Mouse (Mus musculus) forebrain, embryonic 10.5 days (tissue): Measurements from ENCODE around the gene Muc20. TPM values are rescaled to one million over a fixed set of nuclear protein-coding genes. Genes with fewer than 3 reads are reported as not detected.

ENCODE experiments used
- DNase-seq: peaks from one replicate; pipeline ENCODE4 v3.0.0-alpha.2; 2017; ENCODE audit warnings: low spot score; ENCODE audit errors: extremely low spot score
- H3K27ac ChIP-seq: fragments of 300-500 bp; sonication (generic); 2 replicates; pipeline ENCODE4 v1.5.1; 2016; ENCODE audit warnings: mild to moderate bottlenecking
- H3K27me3 ChIP-seq: fragments of 300-500 bp; sonication (generic); 2 replicates; pipeline ENCODE4 v1.6.1; 2016; ENCODE audit warnings: mild to moderate bottlenecking; ENCODE audit not compliant: poor library complexity, severe bottlenecking
- H3K36me3 ChIP-seq: fragments of 300-500 bp; sonication (generic); replicated peaks from 2 replicates; pipeline ENCODE4 v1.6.1; 2016; ENCODE audit warnings: mild to moderate bottlenecking, moderate library complexity
- H3K4me1 ChIP-seq: fragments of 300-500 bp; sonication (generic); 2 replicates; pipeline ENCODE4 v1.6.1; 2016
- H3K4me3 ChIP-seq: fragments of 300-500 bp; sonication (generic); 2 replicates; pipeline ENCODE4 v1.5.1; 2016; ENCODE audit warnings: mild to moderate bottlenecking, moderate library complexity
- H3K9me3 ChIP-seq: fragments of 300-500 bp; sonication (generic); 2 replicates; pipeline ENCODE4 v1.6.1; 2016; ENCODE audit warnings: mild to moderate bottlenecking, moderate library complexity
- WGBS: fragments of 180-500 bp; shearing (Covaris S2); methylation state at CpG from one replicate; pipeline ENCODE4 v1.1.7; 2016; 5-methylcytosine and 5-hydroxymethylcytosine counted together
- polyA plus RNA-seq: library from polyadenylated mRNA; unstranded; fragments of >200 nt; fragmentation: Nextera tagmentation; extraction: Ambion mirVana; gene quantifications from 2 replicates; pipeline ENCODE4 v1.2.1, GENCODE M21; 2016

Gene Muc20
- polyA plus RNA-seq, 1 experiment from 2014 or later, result not detected

- Histone ChIP-seq H3K36me3 (no peaks in the 10 kb centered on the region), H3K4me3 (no peak overlapping the region), H3K27me3 (no peaks in the 10 kb centered on the region), H3K9me3 (peaks cover 4% of the 10 kb centered on the region; the same call in 1 of the 2 replicates), H3K27ac (no peak overlapping the region), H3K4me1 (no peaks in the 10 kb centered on the region)
- WGBS, result 87% methylated on average over 13 of the region's 13 CpGs
- DNase-seq, result no peak
These were observed 12.4 kb downstream of the Muc20 start for GRCm38 (mm10) chr16:32784840-32785239.

- Histone ChIP-seq H3K27me3 (no peaks in the 10 kb centered on the region), H3K4me3 (no peak overlapping the region), H3K9me3 (0 out of 2 replicates have a peak, but pooled peaks cover under 1% of the 10 kb centered on the region), H3K36me3 (no peaks in the 10 kb centered on the region), H3K27ac (no peak overlapping the region), H3K4me1 (peaks cover 5% of the 10 kb centered on the region)
- 85% methylated on average over 5 of the region's 5 CpGs for WGBS
- DNase-seq, result no peak
These were observed 13.7 kb downstream of the Muc20 start for GRCm38 (mm10) chr16:32783324-32784062.

- Histone ChIP-seq H3K4me3 (no peak overlapping the region), H3K9me3 (no peaks in the 10 kb centered on the region), H3K36me3 (no peaks in the 10 kb centered on the region), H3K27me3 (no peaks in the 10 kb centered on the region), H3K27ac (no peak overlapping the region), H3K4me1 (peaks cover 8% of the 10 kb centered on the region)
- WGBS, result 72% methylated on average over 8 of the region's 8 CpGs
- DNase-seq, result no peak
These were observed 18.3 kb downstream of the Muc20 start for GRCm38 (mm10) chr16:32778956-32779355.

DNA sequence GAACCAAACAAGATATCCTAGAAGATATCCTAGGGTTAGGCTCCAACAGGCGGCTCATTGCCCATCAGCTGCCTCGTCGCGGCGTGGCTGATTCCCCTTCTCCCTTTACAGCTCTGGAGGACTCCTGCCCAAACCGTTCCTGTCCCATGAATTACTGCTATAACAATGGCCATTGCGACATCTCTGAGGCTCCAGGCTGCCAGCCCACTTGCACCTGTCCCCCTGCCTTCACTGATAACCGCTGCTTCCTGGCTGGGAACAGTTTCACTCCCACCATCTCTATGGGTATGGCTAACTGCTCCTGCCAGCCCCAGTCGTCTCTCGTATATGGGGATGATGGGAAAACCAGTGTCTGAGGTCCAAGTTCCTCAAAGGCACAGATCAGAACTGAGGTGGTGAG is 20.6 kb downstream of the Muc20 start:
- no peak overlapping the region for H3K27ac ChIP-seq
- H3K4me1 ChIP-seq, result peaks cover 8% of the 10 kb centered on the region
- no peaks in the 10 kb centered on the region for H3K9me3 ChIP-seq
- H3K4me3 ChIP-seq, result no peak overlapping the region
- H3K27me3 ChIP-seq, result no peaks in the 10 kb centered on the region
- WGBS, result 83% methylated on average over 10 of the region's 10 CpGs
- H3K36me3 ChIP-seq, result no peaks in the 10 kb centered on the region
- DNase-seq, result no peak

GRCm38 (mm10) chr16:32766904-32767303 is 30.3 kb downstream of the Muc20 start:
- Histone ChIP-seq H3K4me1 (peaks cover 4% of the 10 kb centered on the region; the same call in 1 of the 2 replicates), H3K9me3 (no peaks in the 10 kb centered on the region), H3K4me3 (no peak overlapping the region), H3K27me3 (no peaks in the 10 kb centered on the region), H3K27ac (no peak overlapping the region), H3K36me3 (no peaks in the 10 kb centered on the region)
- DNase-seq, result no peak
- 93% methylated on average over 7 of the region's 7 CpGs for WGBS

- Histone ChIP-seq H3K27ac (no peak overlapping the region), H3K36me3 (no peaks in the 10 kb centered on the region), H3K9me3 (no peaks in the 10 kb centered on the region), H3K4me1 (no peaks in the 10 kb centered on the region), H3K4me3 (no peak overlapping the region), H3K27me3 (no peaks in the 10 kb centered on the region)
- DNase-seq, result no peak
- WGBS, result 79% methylated on average over 6 of the region's 6 CpGs
These were observed 32.3 kb downstream of the Muc20 start for GRCm38 (mm10) chr16:32764961-32765360.

GRCm38 (mm10) chr16:32764550-32764949 is 32.7 kb downstream of the Muc20 start:
- Histone ChIP-seq H3K9me3 (no peaks in the 10 kb centered on the region), H3K27ac (no peak overlapping the region), H3K4me1 (no peaks in the 10 kb centered on the region), H3K27me3 (no peaks in the 10 kb centered on the region), H3K36me3 (no peaks in the 10 kb centered on the region), H3K4me3 (no peak overlapping the region)
- DNase-seq, result no peak
- 87% methylated on average over 2 of the region's 2 CpGs for WGBS

DNA sequence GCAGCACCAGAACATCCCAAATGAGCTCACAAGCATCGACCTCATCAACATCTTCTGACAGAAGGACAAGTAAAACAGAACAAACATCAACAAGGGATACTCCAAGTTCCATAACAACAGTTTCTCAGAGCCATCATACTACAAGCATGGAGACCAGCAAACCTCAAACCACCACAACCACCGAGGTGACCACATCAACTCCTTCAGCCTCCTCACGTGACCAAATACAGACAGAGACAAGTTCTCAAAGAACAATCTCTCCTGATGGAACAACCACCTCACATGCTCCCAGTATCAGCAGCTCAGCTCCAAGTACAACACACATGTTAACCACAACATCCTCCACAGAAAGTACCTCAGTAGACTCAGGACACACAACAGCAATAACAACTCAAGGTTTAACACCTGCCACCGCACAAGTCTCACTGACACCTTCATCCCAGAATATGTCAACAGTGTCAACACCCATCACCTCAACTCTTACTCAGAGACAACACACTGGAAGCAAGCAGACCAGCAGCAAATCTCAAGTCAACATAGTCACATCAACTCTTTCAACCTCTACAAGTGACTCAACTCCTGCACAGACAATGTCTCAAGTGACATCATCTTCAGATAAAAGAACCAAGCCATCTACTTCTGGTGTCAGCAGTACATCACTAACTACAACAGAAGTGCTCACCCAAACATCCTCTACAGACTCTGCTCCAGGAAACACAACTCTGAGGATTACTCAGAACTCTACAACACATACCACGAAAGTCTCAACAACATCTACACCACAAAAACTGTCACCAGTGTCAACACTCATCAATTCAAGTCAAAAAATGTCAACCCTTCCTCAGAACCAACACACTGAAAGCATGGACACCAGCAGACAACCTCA is 46.8 kb downstream of the Muc20 start:
- H3K27ac ChIP-seq, result no peak overlapping the region
- no peaks in the 10 kb centered on the region for H3K9me3 ChIP-seq
- H3K36me3 ChIP-seq, result no peaks in the 10 kb centered on the region
- no peak for DNase-seq
- no peak overlapping the region for H3K4me3 ChIP-seq
- 89% methylated on average over 5 of the region's 5 CpGs for whole genome bisulfite sequencing
- H3K27me3 ChIP-seq, result no peaks in the 10 kb centered on the region
- no peaks in the 10 kb centered on the region for H3K4me1 ChIP-seq

DNA sequence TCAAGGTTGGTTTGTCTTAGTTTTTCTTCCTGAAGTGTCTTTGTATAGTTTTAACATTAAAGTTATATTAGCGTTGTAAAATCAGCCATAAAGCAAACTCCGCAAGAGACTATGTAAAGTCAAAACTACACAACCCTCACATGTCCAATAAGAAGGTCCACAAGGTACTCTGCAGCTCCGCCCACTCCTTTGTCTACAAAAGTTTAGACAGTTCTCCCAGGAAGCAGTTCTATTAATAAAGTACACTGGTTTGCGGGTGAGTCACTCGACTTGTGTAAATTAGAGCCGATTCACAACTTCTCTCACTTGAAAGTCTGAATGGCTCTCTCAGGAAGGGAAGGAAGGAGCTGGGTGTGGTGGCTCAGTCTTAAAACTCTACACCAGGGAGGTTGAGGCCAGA is 51.4 kb downstream of the Muc20 start:
- no peaks in the 10 kb centered on the region for H3K36me3 ChIP-seq
- H3K27me3 ChIP-seq, result no peaks in the 10 kb centered on the region
- H3K27ac ChIP-seq, result no peak overlapping the region
- WGBS, result 90% methylated on average over 6 of the region's 6 CpGs
- no peak overlapping the region for H3K4me3 ChIP-seq
- DNase-seq, result no peak
- peaks cover 3% of the 10 kb centered on the region for H3K4me1 ChIP-seq
- no peaks in the 10 kb centered on the region for H3K9me3 ChIP-seq

- H3K4me3 ChIP-seq, result no peak overlapping the region
- no peaks in the 10 kb centered on the region for H3K9me3 ChIP-seq
- H3K27me3 ChIP-seq, result no peaks in the 10 kb centered on the region
- 81% methylated on average over 2 of the region's 2 CpGs for WGBS
- peaks cover 13% of the 10 kb centered on the region for H3K4me1 ChIP-seq
- H3K27ac ChIP-seq, result no peak overlapping the region
- no peaks in the 10 kb centered on the region for H3K36me3 ChIP-seq
- DNase-seq, result no peak
These were observed 54.5 kb downstream of the Muc20 start for GRCm38 (mm10) chr16:32742712-32743111.

DNA sequence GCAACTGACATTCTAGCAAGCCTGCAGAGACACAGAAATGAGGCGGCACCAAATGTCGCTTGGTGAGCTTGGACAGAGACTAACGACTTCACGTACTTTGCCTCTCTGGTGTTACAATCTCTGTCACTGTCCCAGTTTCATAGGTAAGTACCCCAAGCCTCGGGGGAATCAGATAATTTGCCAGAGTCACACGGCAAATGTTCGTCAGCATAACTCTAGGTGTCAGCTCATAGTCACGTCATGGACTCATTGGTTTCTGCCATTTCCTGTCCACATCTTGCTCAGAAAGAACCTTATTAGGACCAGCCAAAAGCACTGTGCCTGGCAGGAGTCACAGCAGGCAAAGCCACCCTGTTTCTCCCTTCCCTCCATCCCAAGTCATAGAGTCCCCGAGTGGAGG is 55.9 kb downstream of the Muc20 start:
- H3K36me3 ChIP-seq, result no peaks in the 10 kb centered on the region
- H3K27me3 ChIP-seq, result no peaks in the 10 kb centered on the region
- no peaks in the 10 kb centered on the region for H3K9me3 ChIP-seq
- H3K4me3 ChIP-seq, result no peak overlapping the region
- H3K4me1 ChIP-seq, result peaks cover 13% of the 10 kb centered on the region
- no peak for DNase-seq
- no peak overlapping the region for H3K27ac ChIP-seq
- 89% methylated on average over 9 of the region's 9 CpGs for WGBS

GRCm38 (mm10) chr16:32740003-32740663 is 57.1 kb downstream of the Muc20 start:
- no peak overlapping the region for H3K4me3 ChIP-seq
- no peaks in the 10 kb centered on the region for H3K27me3 ChIP-seq
- WGBS, result 83% methylated on average over 8 of the region's 8 CpGs
- H3K4me1 ChIP-seq, result peaks cover 18% of the 10 kb centered on the region
- no peak for DNase-seq
- no peaks in the 10 kb centered on the region for H3K9me3 ChIP-seq
- no peaks in the 10 kb centered on the region for H3K36me3 ChIP-seq
- no peak overlapping the region for H3K27ac ChIP-seq

GRCm38 (mm10) chr16:32736022-32736421 is 61.2 kb downstream of the Muc20 start:
- H3K27me3 ChIP-seq, result no peaks in the 10 kb centered on the region
- 49% methylated on average over 3 of the region's 3 CpGs for WGBS
- H3K27ac ChIP-seq, result no peak overlapping the region

More at GRCm38 (mm10) chr16:32736022-32736421, 61.2 kb downstream of the Muc20 start:
- peaks cover 17% of the 10 kb centered on the region for H3K4me1 ChIP-seq
- no peak overlapping the region for H3K4me3 ChIP-seq
- no peak for DNase-seq
- no peaks in the 10 kb centered on the region for H3K36me3 ChIP-seq
- H3K9me3 ChIP-seq, result no peaks in the 10 kb centered on the region
